Comparison of ENCODE assay signal across 16 mouse cellular contexts in genomic region chr16:77055519-77056159, GRCm38 (mm10).
"Had no signal": no experiment of that assay in that cellular context is flagged by ENCODE, and none has a peak within 500 bp of the region (broad histone marks: within the 10 kb centered on the region; RNA-seq: fewer than 3 reads in every experiment).

No protein-coding gene starts in this region.

- H3K4me3 ChIP-seq: limb, embryonic 12.5 days; limb, embryonic 15.5 days; midbrain, embryonic 12.5 days; midbrain, embryonic 15.5 days had no signal

- H3K9ac ChIP-seq: limb, embryonic 12.5 days; limb, embryonic 15.5 days; liver, embryonic 14.5 days; liver, postnatal 0 days; lung, embryonic 14.5 days; midbrain, embryonic 12.5 days; midbrain, embryonic 15.5 days had no signal

- H3K9me3 ChIP-seq: limb, embryonic 12.5 days; limb, embryonic 15.5 days; midbrain, embryonic 12.5 days; midbrain, embryonic 15.5 days had no signal

- H3K27me3 ChIP-seq: limb, embryonic 12.5 days; limb, embryonic 15.5 days; midbrain, embryonic 12.5 days; midbrain, embryonic 15.5 days had no signal

- H3K4me1 ChIP-seq: limb, embryonic 12.5 days; limb, embryonic 15.5 days; midbrain, embryonic 15.5 days had no signal

- DNase-seq: kidney, adult 2 months; kidney, postnatal 36 days; left cerebral cortex, postnatal 4 days; liver, postnatal 0 days; lung, embryonic 14.5 days; thymus, adult 18-20 months; thymus, postnatal 36 days had no signal

- H3K27ac ChIP-seq: limb, embryonic 12.5 days; limb, embryonic 15.5 days; liver, embryonic 14.5 days; macrophage; midbrain, embryonic 12.5 days; midbrain, embryonic 15.5 days had no signal

- H3K36me3 ChIP-seq: midbrain, embryonic 15.5 days had no signal

- ATAC-seq: intestine, embryonic 16.5 days; liver, postnatal 0 days; lung, postnatal 0 days; midbrain, embryonic 15.5 days had no signal

- H3K4me2 ChIP-seq: limb, embryonic 12.5 days; limb, embryonic 15.5 days; liver, embryonic 11.5 days; lung, embryonic 14.5 days; midbrain, embryonic 12.5 days; midbrain, embryonic 15.5 days had no signal
